Mouse (Mus musculus): ENCODE results near the gene Adgrg1. TPM values are rescaled to one million over a fixed set of nuclear protein-coding genes. Genes with fewer than 3 reads are reported as not detected.

Adgrg1 gene
- polyA plus RNA-seq, 1 experiment from 2014 or later = 33.8 TPM

DNA sequence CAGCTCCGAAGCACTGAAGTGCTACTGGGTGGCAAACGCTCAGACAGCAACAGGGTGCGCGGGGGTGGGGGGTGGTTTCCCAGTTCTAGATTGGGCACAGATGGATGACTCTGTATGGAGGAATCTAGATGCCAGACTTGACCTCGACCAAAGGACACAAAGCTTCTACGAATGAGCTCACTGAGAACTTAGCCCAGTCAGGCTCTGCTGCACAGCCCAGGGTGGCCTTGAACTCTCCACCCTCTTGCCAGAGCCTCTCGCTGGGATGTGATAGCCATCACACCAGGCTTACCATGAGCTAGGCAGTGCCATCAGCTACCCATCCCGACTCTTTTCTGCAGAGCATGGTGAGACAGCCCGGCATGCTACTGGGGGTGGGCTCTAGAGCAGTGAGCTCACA lies 765 bp upstream of the Adgrg1 start:
- ATAC-seq (ENCODE audit: insufficient read depth) = no peak
- DNase-seq = no peak
- no peak for TF ChIP-seq CTCF (IDR thresholded peaks at IDR 0.05; ENCODE audit: low read depth)
- 73% methylated on average over 9 of the region's 9 CpGs for WGBS
- H3K4me2 ChIP-seq = no peak overlapping the region
- peak overlapping the region; percentile 83 for H3K27ac ChIP-seq (ENCODE audit: low read depth)
- H3K4me1 ChIP-seq (ENCODE audit: insufficient read depth) = peaks cover 3% of the 10 kb centered on the region; the same call in 1 of the 2 replicates
- peaks cover 6% of the 10 kb centered on the region; the same call in 1 of the 2 replicates for H3K27me3 ChIP-seq (ENCODE audit: insufficient read depth, low read length)
- no peak overlapping the region for H3K9ac ChIP-seq
- H3K9me3 ChIP-seq (ENCODE audit: low read depth, low read length) = no peaks in the 10 kb centered on the region
- no peaks in the 10 kb centered on the region for H3K36me3 ChIP-seq (ENCODE audit: insufficient read depth)
- no peak overlapping the region for H3K4me3 ChIP-seq (ENCODE audit: low read depth, low read length)

DNA sequence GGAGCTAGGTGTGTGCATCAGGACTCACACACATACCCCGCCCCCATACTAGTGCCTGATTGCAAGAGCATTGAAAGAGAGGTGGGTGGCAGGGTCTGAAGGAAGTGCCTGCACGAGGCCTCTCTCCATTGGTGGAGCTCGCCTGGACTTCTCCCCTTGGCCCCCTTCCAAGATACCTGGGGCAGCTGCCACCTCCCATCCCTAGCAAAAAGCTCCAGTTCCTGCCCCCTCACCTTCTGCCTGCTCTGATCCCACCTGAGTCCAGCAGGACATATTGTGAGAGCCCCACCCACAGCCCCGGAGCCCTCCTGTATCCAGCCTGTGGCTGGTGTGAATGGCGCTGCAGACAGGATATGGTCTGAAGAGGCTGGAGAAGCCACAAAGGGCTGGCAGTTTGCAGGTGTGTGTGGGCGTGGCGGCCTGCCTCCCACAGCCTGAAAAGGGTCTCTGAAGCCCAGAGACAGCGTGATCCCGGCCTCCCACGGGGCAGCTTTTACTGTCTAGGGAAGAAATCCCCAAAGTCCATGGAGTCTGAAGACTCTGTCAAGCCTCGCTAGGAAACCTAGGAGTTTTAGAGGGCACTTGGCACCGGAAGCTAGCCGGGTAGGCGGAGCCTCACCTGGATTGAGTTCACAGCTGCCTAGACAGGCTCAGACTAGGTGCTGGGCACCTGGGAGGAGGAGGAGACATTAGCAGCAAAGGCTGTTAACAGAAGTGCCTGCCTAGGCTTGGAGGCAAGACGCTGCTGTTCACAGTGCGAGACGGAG lies 2.3 kb downstream of the Adgrg1 start:
- peak overlapping the region; percentile 59 for H3K4me2 ChIP-seq
- H3K4me3 ChIP-seq (ENCODE audit: low read depth, low read length) = peak overlapping the region; percentile 42
- H3K27ac ChIP-seq (ENCODE audit: low read depth) = peak overlapping the region; percentile 93
- no peaks in the 10 kb centered on the region for H3K9me3 ChIP-seq (ENCODE audit: low read depth, low read length)
- WGBS = 12% methylated on average over 17 of the region's 17 CpGs
- ATAC-seq (ENCODE audit: insufficient read depth) (peak; percentile 60), DNase-seq (peak; percentile 71)
- no peaks in the 10 kb centered on the region for H3K36me3 ChIP-seq (ENCODE audit: insufficient read depth)
- H3K4me1 ChIP-seq (ENCODE audit: insufficient read depth) = peaks cover 3% of the 10 kb centered on the region; the same call in 1 of the 2 replicates
- H3K9ac ChIP-seq = peak overlapping the region; percentile 50
- peaks cover 6% of the 10 kb centered on the region; the same call in 1 of the 2 replicates for H3K27me3 ChIP-seq (ENCODE audit: insufficient read depth, low read length)
- no peak for TF ChIP-seq CTCF (IDR thresholded peaks at IDR 0.05; ENCODE audit: low read depth)

GRCm38 (mm10) chr8:94978131-94978530 lies 3.6 kb downstream of the Adgrg1 start:
- H3K9ac ChIP-seq = peak overlapping the region; percentile 50

GRCm38 (mm10) chr8:94978593-94979319 lies 4.2 kb downstream of the Adgrg1 start:
- DNase-seq (no peak), ATAC-seq (ENCODE audit: insufficient read depth) (no peak)
- Histone ChIP-seq H3K36me3 (ENCODE audit: insufficient read depth) (no peaks in the 10 kb centered on the region), H3K9ac (peak overlapping the region; percentile 50; the same call in 1 of the 2 replicates), H3K4me3 (ENCODE audit: low read depth, low read length) (peak overlapping the region; percentile 42), H3K4me2 (peak overlapping the region; percentile 59), H3K9me3 (ENCODE audit: low read depth, low read length) (no peaks in the 10 kb centered on the region), H3K27me3 (ENCODE audit: insufficient read depth, low read length) (peaks cover 6% of the 10 kb centered on the region; the same call in 1 of the 2 replicates), H3K4me1 (ENCODE audit: insufficient read depth) (peaks cover 3% of the 10 kb centered on the region), H3K27ac (ENCODE audit: low read depth) (0 out of 2 replicates have a peak overlapping the region, but pooled peaks have one; percentile 93)
- no peak for TF ChIP-seq CTCF (IDR thresholded peaks at IDR 0.05; ENCODE audit: low read depth)
- 68% methylated on average over 13 of the region's 13 CpGs for WGBS

More at GRCm38 (mm10) chr8:94978131-94978530, 3.6 kb downstream of the Adgrg1 start:
- WGBS = 32% methylated on average over 9 of the region's 9 CpGs
- Histone ChIP-seq H3K4me3 (ENCODE audit: low read depth, low read length) (peak overlapping the region; percentile 42), H3K9me3 (ENCODE audit: low read depth, low read length) (no peaks in the 10 kb centered on the region), H3K27ac (ENCODE audit: low read depth) (peak overlapping the region; percentile 93), H3K27me3 (ENCODE audit: insufficient read depth, low read length) (peaks cover 6% of the 10 kb centered on the region; the same call in 1 of the 2 replicates), H3K36me3 (ENCODE audit: insufficient read depth) (no peaks in the 10 kb centered on the region), H3K4me1 (ENCODE audit: insufficient read depth) (peaks cover 3% of the 10 kb centered on the region; the same call in 1 of the 2 replicates), H3K4me2 (peak overlapping the region; percentile 59)
- ATAC-seq (ENCODE audit: insufficient read depth) (no peak), DNase-seq (no peak)
- TF ChIP-seq CTCF (IDR thresholded peaks at IDR 0.05; ENCODE audit: low read depth) = no peak

DNA sequence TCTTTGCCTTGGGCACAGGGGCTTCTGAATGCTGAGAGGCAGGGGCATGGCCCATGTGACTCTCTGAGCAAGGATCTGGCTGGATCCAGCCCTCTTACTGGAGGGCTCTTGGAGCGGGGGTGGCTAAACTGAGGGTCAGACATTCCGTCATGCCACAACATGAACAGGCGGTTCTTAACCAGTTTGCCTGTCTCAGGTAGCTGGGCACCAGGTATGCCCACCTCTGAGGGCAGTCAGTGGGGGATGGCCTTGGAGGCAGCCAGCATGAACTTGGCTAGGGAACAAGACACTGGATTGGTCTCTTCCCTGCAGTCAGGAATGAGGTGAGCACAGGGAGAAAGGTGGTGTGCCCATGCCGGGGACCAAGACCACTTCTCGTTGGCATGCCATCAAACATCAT lies 5.6 kb downstream of the Adgrg1 start:
- H3K9ac ChIP-seq = no peak overlapping the region
- WGBS = 73% methylated on average over 5 of the region's 5 CpGs
- H3K27ac ChIP-seq (ENCODE audit: low read depth) = no peak overlapping the region
- H3K27me3 ChIP-seq (ENCODE audit: insufficient read depth, low read length) = peaks cover 6% of the 10 kb centered on the region; the same call in 1 of the 2 replicates
- peak overlapping the region; percentile 1; the same call in 1 of the 2 replicates for H3K4me2 ChIP-seq
- DNase-seq = no peak
- TF ChIP-seq CTCF (IDR thresholded peaks at IDR 0.05; ENCODE audit: low read depth) = no peak
- H3K9me3 ChIP-seq (ENCODE audit: low read depth, low read length) = no peaks in the 10 kb centered on the region
- peaks cover 8% of the 10 kb centered on the region for H3K4me1 ChIP-seq (ENCODE audit: insufficient read depth)
- H3K36me3 ChIP-seq (ENCODE audit: insufficient read depth) = no peaks in the 10 kb centered on the region
- ATAC-seq (ENCODE audit: insufficient read depth) = no peak
- H3K4me3 ChIP-seq (ENCODE audit: low read depth, low read length) = no peak overlapping the region

DNA sequence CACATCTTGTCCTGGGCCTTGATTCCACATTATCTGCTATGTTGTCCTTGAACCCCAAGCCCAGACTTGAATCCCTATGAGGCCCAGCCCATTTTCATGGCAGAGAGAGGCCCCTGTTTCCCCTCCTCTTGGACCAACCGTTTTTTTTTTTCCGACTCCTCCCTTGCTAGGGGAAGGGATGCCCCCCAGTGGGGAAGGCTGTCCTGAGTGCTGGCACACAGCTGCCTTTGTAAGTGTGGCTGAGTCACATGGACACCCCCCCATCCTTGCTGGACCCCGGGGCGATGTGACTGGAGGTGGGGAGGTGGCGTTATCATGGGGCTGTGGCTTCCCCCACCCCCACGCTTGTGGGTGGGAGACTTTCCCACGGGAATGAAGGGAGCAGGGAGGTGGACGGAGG lies 6.4 kb downstream of the Adgrg1 start:
- no peaks in the 10 kb centered on the region for H3K36me3 ChIP-seq (ENCODE audit: insufficient read depth)
- no peak overlapping the region; the same call in 1 of the 2 replicates for H3K4me2 ChIP-seq
- no peak for ATAC-seq (ENCODE audit: insufficient read depth)
- 53% methylated on average over 8 of the region's 8 CpGs for WGBS
- peaks cover 6% of the 10 kb centered on the region; the same call in 1 of the 2 replicates for H3K27me3 ChIP-seq (ENCODE audit: insufficient read depth, low read length)
- no peak for DNase-seq
- peaks cover 8% of the 10 kb centered on the region for H3K4me1 ChIP-seq (ENCODE audit: insufficient read depth)
- no peak overlapping the region for H3K9ac ChIP-seq
- no peaks in the 10 kb centered on the region for H3K9me3 ChIP-seq (ENCODE audit: low read depth, low read length)
- no peak overlapping the region for H3K4me3 ChIP-seq (ENCODE audit: low read depth, low read length)
- 0 out of 2 replicates have a peak overlapping the region, but pooled peaks have one; percentile 19 for H3K27ac ChIP-seq (ENCODE audit: low read depth)
- no peak for TF ChIP-seq CTCF (IDR thresholded peaks at IDR 0.05; ENCODE audit: low read depth)

- Histone ChIP-seq H3K4me2 (no peak overlapping the region), H3K4me1 (ENCODE audit: insufficient read depth) (peaks cover 8% of the 10 kb centered on the region), H3K9me3 (ENCODE audit: low read depth, low read length) (no peaks in the 10 kb centered on the region), H3K4me3 (ENCODE audit: low read depth, low read length) (no peak overlapping the region), H3K9ac (no peak overlapping the region), H3K36me3 (ENCODE audit: insufficient read depth) (no peaks in the 10 kb centered on the region), H3K27ac (ENCODE audit: low read depth) (no peak overlapping the region), H3K27me3 (ENCODE audit: insufficient read depth, low read length) (peaks cover 6% of the 10 kb centered on the region; the same call in 1 of the 2 replicates)
- DNase-seq (no peak), ATAC-seq (ENCODE audit: insufficient read depth) (no peak)
- WGBS = 66% methylated on average over 7 of the region's 7 CpGs
- TF ChIP-seq CTCF (IDR thresholded peaks at IDR 0.05; ENCODE audit: low read depth) = no peak
Observed at GRCm38 (mm10) chr8:94981848-94982247, 7.3 kb downstream of the Adgrg1 start.

Data from lung, embryonic 14.5 days (tissue).